Mouse (Mus musculus) right cerebral cortex, postnatal 14 days (tissue): ENCODE measurements around the gene Foxn1.

ENCODE experiments used
- DNase-seq: peaks from one replicate; pipeline ENCODE4 v3.0.0; 2022

Gene Foxn1

GRCm38 (mm10) chr11:78386508-78387043 is at the start of gene Foxn1:
Gene Foxn1, minus strand, starts transcription at chr11:78386558.
- no peak for DNase-seq

GRCm38 (mm10) chr11:78435776-78436349 is 49.5 kb upstream of the Foxn1 start:
- DNase-seq = peak; percentile 31

- no peak for DNase-seq
Observed at GRCm38 (mm10) chr11:78434052-78434451, 47.7 kb upstream of the Foxn1 start.

- no peak for DNase-seq
Observed at GRCm38 (mm10) chr11:78431176-78431575, 44.8 kb upstream of the Foxn1 start.

GRCm38 (mm10) chr11:78430195-78430878 is 44.0 kb upstream of the Foxn1 start:
- no peak for DNase-seq

GRCm38 (mm10) chr11:78428309-78428708 is 42.0 kb upstream of the Foxn1 start:
- no peak for DNase-seq

GRCm38 (mm10) chr11:78427655-78428054 is 41.3 kb upstream of the Foxn1 start:
- DNase-seq = no peak

GRCm38 (mm10) chr11:78425572-78425971 is 39.2 kb upstream of the Foxn1 start:
- no peak for DNase-seq

GRCm38 (mm10) chr11:78424352-78424751 is 38.0 kb upstream of the Foxn1 start:
- no peak for DNase-seq

- no peak for DNase-seq
Observed at GRCm38 (mm10) chr11:78422055-78422819, 35.9 kb upstream of the Foxn1 start, which contains the start of gene Slc13a2. Gene Slc13a2, minus strand, starts transcription at chr11:78422217.

- DNase-seq = no peak
Observed at GRCm38 (mm10) chr11:78421201-78422009, 35.0 kb upstream of the Foxn1 start.

- DNase-seq = no peak
Observed at GRCm38 (mm10) chr11:78420263-78420889, 34.0 kb upstream of the Foxn1 start.

GRCm38 (mm10) chr11:78416854-78417253 is 30.5 kb upstream of the Foxn1 start:
- DNase-seq = no peak

GRCm38 (mm10) chr11:78412861-78413260 is 26.5 kb upstream of the Foxn1 start:
- no peak for DNase-seq

- no peak for DNase-seq
Observed at GRCm38 (mm10) chr11:78412324-78412850, 26.0 kb upstream of the Foxn1 start.

- DNase-seq = peak; percentile 22
Observed at GRCm38 (mm10) chr11:78411606-78412323, 25.4 kb upstream of the Foxn1 start.

- DNase-seq = no peak
Observed at GRCm38 (mm10) chr11:78408256-78409240, 22.2 kb upstream of the Foxn1 start.

- no peak for DNase-seq
Observed at GRCm38 (mm10) chr11:78402062-78402461, 15.7 kb upstream of the Foxn1 start.

- no peak for DNase-seq
Observed at GRCm38 (mm10) chr11:78401469-78401868, 15.1 kb upstream of the Foxn1 start.

- DNase-seq = no peak
Observed at GRCm38 (mm10) chr11:78400936-78401335, 14.6 kb upstream of the Foxn1 start.
